Mouse (Mus musculus) C3H10T1/2 (cell line): ENCODE data around the gene Zfp410. TPM values are rescaled to one million over a fixed set of nuclear protein-coding genes. Genes with fewer than 3 reads are reported as not detected.

Experiments
- polyA plus RNA-seq, 2 experiments: library from polyadenylated mRNA; unstranded; fragments of >200 nt; fragmentation: generic; extraction: Trizol; gene quantifications; one replicate each; pipeline ENCODE4 v1.2.1; 2012; ENCODE audit warnings: missing spikeins in 2 of 2

Gene Zfp410
- polyA plus RNA-seq, result 10 to 100 TPM in 1 of 2 experiments, 1 to 10 TPM in 1; 4.7 to 17.6 TPM

GRCm38 (mm10) chr12:84316721-84317621 lies at the start of gene Zfp410:
Gene Zfp410 (plus strand): TSS chr12:84316852.

GRCm38 (mm10) chr12:84284885-84285592 lies 31.6 kb upstream of the Zfp410 start, which contains the start of gene Ptgr2:
Gene Ptgr2 (plus strand): TSS chr12:84285232.

GRCm38 (mm10) chr12:84361555-84362489 lies 45.2 kb downstream of the Zfp410 start, which contains the start of the genes Coq6 and Fam161b:
Gene Coq6 (plus strand): TSS chr12:84361657.
Gene Fam161b (minus strand): TSS chr12:84361833.

Other genes with a start within 250 kb of the Zfp410 start
- not detected for gene Acot5, start 247.5 kb upstream of the Zfp410 start, polyA plus RNA-seq
- gene Acot6, start 216.2 kb upstream of the Zfp410 start, polyA plus RNA-seq, result not detected
- 1 to 10 TPM in 1 of 2 experiments, under 1 TPM in 1; 0.30 to 4.2 TPM for gene Dnal1, start 202.5 kb upstream of the Zfp410 start, polyA plus RNA-seq
- under 1 TPM; 0.04 to 0.60 TPM for gene Pnma1, start 168.4 kb upstream of the Zfp410 start, polyA plus RNA-seq
- gene Elmsan1, start 98.0 kb upstream of the Zfp410 start, polyA plus RNA-seq, result 1 to 10 TPM in 1 of 2 experiments, under 1 TPM in 1; 0.90 to 5.3 TPM
- under 1 TPM; 0.14 to 0.72 TPM for gene Ptgr2, start 31.6 kb upstream of the Zfp410 start, polyA plus RNA-seq
- gene Coq6, start 44.8 kb downstream of the Zfp410 start, polyA plus RNA-seq, result 10 to 100 TPM; 27.8 to 35.6 TPM
- gene Fam161b, start 45.0 kb downstream of the Zfp410 start, polyA plus RNA-seq, result under 1 TPM; 0.07 to 0.90 TPM
- gene Entpd5, start 92.2 kb downstream of the Zfp410 start, polyA plus RNA-seq, result 1 to 10 TPM in 1 of 2 experiments, under 1 TPM in 1; 0.91 to 3.7 TPM
- under 1 TPM; 0.02 to 0.41 TPM for gene Bbof1, start 92.2 kb downstream of the Zfp410 start, polyA plus RNA-seq
- 1 to 10 TPM in 1 of 2 experiments, under 1 TPM in 1; 0.15 to 1.2 TPM for gene Rnf113a2, start 100.3 kb downstream of the Zfp410 start, polyA plus RNA-seq
- 1 to 10 TPM in 1 of 2 experiments, under 1 TPM in 1; 0.15 to 7.4 TPM for gene Aldh6a1, start 134.2 kb downstream of the Zfp410 start, polyA plus RNA-seq
- 1 to 10 TPM in 1 of 2 experiments, under 1 TPM in 1; 0.30 to 2.5 TPM for gene Lin52, start 134.6 kb downstream of the Zfp410 start, polyA plus RNA-seq